Mouse (Mus musculus): ENCODE results near the gene Vmn1r3. TPM values are rescaled to one million over a fixed set of nuclear protein-coding genes. Genes with fewer than 3 reads are reported as not detected.
"Not testable (repeated sequence)": the region's sequence is repeated elsewhere in the genome, so short reads cannot be mapped to it uniquely, and the experiment has no call there.

Vmn1r3 gene
- polyA plus RNA-seq, 1 experiment from 2014 or later: not detected

DNA sequence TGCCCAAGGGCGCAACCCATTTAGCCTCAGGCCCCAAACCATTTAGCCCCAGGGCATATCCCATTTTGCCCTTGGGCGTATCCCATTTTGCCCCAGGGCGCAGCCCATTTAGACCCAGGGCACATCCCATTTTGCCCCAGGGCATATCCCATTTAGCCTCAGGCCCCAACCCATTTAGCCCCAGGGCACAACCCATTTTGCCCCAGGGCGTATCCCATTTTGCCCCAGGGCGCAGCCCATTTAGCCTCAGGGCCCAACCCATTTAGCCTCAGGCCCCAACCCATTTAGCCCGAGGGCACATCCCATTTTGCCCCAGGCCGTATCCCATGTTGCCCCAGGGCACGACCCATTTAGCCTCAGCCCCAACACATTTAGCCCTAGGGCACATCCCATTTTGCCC, 9.4 kb downstream of the Vmn1r3 start:
- CTCF ChIA-PET; DNase-seq (ENCODE audit: low read depth, low spot score); ATAC-seq; in situ Hi-C loops (cut with MboI; ENCODE audit: low pct_unique_long_range_greater_than_20kb); H3K27me3 ChIP-seq; POLR2A ChIA-PET: not testable (repeated sequence)

DNA sequence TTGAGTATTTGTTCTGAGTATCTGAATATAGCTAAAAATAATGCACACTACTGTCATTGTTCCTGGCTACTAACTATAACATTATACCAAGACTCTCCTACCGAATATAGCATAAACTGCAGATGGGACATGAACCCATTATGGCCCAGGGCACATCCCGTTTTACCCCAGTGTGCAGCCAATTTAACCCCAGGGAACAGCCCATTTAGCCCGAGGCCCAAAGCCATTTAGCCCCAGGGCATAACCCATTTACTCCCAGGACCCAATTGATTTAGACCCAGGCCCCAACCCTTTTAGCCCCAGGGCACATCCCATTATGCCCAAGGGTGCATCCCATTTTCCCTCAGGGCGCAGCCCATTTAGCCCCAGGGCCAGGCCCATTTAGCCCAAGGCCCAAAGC, 10.6 kb downstream of the Vmn1r3 start:
- CTCF ChIA-PET; in situ Hi-C loops (cut with MboI; ENCODE audit: low pct_unique_long_range_greater_than_20kb); ATAC-seq; H3K27me3 ChIP-seq; POLR2A ChIA-PET; DNase-seq (ENCODE audit: low read depth, low spot score): not testable (repeated sequence)

DNA sequence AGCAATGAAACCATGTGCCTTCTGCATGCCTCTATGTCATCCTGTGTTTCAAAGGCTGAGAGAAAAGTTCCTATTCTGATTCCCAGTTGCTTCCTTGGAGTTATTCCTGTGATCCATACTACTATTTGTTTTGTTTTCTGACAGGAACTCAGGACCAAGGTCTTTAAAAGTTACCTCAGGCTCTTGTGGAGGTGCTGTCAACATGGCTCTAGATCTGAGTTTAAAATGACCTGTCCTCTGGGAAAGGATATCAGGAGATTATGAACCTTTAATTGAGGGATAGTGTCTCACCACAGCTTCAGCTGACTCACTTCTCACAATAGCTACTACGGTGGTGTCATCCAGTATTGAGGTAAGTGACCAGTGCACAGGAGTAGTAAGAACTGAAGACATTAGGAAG, 18.1 kb downstream of the Vmn1r3 start, which contains the start of gene Vmn1r2:
Vmn1r2 (plus strand) TSS at position 301 of the 400 bp plus-strand sequence.
- in situ Hi-C loops (cut with MboI; ENCODE audit: low pct_unique_long_range_greater_than_20kb); POLR2A ChIA-PET; H3K27me3 ChIP-seq; ATAC-seq; DNase-seq (ENCODE audit: low read depth, low spot score); CTCF ChIA-PET: not testable (repeated sequence)

DNA sequence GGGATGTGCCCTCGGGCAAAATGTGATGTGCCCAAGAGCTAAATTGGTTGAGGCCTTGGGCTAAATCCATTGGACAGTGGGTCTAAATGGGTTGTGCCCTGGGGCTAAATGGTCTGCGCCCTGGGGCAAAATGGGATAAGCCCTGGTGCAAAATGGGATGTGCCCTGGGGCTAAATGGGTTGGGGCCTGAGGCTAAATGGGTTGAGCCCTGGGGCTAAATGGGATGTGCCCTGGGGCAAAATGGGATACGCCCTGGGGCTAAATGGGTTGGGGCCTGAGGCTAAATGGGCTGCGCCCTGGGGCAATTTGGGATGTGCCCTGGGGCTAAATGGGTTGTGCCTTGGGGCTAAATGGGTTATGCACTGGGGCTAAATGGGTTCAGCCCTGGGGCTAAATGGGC, 20.1 kb downstream of the Vmn1r3 start:
- DNase-seq (ENCODE audit: low read depth, low spot score) (no peak), ATAC-seq (no peak)
- ChIA-PET POLR2A (no interaction called here), CTCF (no interaction called here)
- H3K27me3 ChIP-seq: no peaks in the 10 kb centered on the region
- in situ Hi-C loops (cut with MboI; ENCODE audit: low pct_unique_long_range_greater_than_20kb): no loop called here
- no peak for TF ChIP-seq CTCF (IDR thresholded peaks at IDR 0.05)

DNA sequence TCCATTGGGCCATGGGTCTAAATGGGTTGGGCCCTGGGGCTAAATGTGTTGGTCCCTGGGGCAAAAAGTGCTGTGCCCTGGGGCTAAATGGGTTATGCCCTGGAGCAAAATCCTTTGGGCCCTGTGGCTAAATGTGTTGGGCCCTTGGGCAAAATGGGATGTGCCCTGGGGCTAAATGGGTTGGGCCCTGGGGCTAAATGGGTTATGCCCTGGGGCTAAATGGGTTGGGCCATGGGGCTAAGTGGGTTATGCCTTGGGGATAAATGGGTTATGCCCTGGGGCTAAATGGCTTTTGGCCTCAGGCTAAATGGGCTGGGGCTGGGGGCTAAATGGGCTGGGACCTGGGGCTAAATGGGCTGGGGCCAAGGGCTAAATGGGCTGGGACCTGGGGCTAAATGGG, 20.7 kb downstream of the Vmn1r3 start:
- ATAC-seq; H3K27me3 ChIP-seq; in situ Hi-C loops (cut with MboI; ENCODE audit: low pct_unique_long_range_greater_than_20kb); POLR2A ChIA-PET; DNase-seq (ENCODE audit: low read depth, low spot score); CTCF ChIA-PET: not testable (repeated sequence)

DNA sequence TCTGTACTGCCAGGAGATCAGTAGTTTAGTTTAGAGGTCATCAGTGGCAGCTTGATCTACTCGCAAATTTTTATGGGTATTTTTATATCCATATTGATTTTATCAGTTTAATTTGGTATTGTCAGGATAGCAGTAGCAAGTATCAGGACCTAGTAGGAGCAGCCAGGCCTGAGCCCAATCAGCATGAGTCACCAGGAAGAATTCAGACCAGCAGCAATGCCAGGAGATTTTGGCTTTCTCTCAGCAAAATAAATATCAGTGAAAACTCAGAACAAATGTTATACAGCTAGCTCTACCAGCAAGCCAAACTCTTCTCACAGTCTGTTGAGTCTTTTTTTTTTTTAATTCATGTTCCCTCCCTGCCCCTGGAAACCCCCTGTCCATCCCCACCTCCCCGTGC, 31.8 kb downstream of the Vmn1r3 start:
- POLR2A ChIA-PET; ATAC-seq; H3K27me3 ChIP-seq; in situ Hi-C loops (cut with MboI; ENCODE audit: low pct_unique_long_range_greater_than_20kb); DNase-seq (ENCODE audit: low read depth, low spot score); CTCF ChIA-PET: not testable (repeated sequence)

DNA sequence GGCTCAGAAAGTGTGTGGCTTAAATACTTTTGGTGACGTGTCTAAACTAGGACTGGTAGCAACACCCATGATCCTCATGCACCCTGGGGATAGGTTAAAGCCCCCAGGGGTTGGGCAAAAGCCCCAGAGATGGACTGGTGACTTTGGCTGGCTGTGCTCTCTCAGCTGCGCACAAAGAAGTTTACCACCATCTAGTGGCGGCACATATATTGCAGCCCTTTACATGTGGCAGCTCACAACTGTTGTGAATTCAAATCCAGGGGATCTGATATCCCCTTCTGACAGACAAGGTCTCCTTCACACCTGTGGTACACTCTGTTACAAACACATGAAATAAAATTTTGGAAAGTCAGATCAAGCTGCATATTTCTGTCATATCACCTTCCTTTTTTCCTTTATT, 37.2 kb downstream of the Vmn1r3 start:
- POLR2A ChIA-PET; in situ Hi-C loops (cut with MboI; ENCODE audit: low pct_unique_long_range_greater_than_20kb); ATAC-seq; DNase-seq (ENCODE audit: low read depth, low spot score); CTCF ChIA-PET; H3K27me3 ChIP-seq: not testable (repeated sequence)

Other genes starting within 250 kb of the Vmn1r3 start
- not detected for gene Vmn1r2, start 18.0 kb downstream of the Vmn1r3 start, polyA plus RNA-seq (2021)

Measured in Patski (cell line).